Mouse (Mus musculus) thymus, adult 2 months (tissue): ENCODE data around the gene Dock9. TPM values are rescaled to one million over a fixed set of nuclear protein-coding genes. Genes with fewer than 3 reads are reported as not detected.

Experiments used
- DNase-seq: peaks from one replicate; pipeline ENCODE4 v3.0.0; 2021
- H3K27ac ChIP-seq: fragments of 200-500 bp; 2 replicates; pipeline ENCODE4 v1.5.1; 2012; ENCODE audit warnings: low read length, control low read depth; ENCODE audit not compliant: control insufficient read depth, insufficient read depth
- H3K27me3 ChIP-seq: fragments of 200-500 bp; 2 replicates; pipeline ENCODE4 v1.6.1; 2012; ENCODE audit warnings: mild to moderate bottlenecking, low read length, moderate library complexity, mixed read lengths; ENCODE audit not compliant: control insufficient read depth, insufficient read depth
- H3K36me3 ChIP-seq: fragments of 200-500 bp; 2 replicates; pipeline ENCODE4 v1.6.1; 2012; ENCODE audit warnings: mild to moderate bottlenecking, low read length, moderate library complexity; ENCODE audit not compliant: control insufficient read depth, insufficient read depth
- H3K4me1 ChIP-seq: fragments of 200-500 bp; replicated peaks from 2 replicates; pipeline ENCODE4 v1.6.1; 2012; ENCODE audit warnings: low read length; ENCODE audit not compliant: control insufficient read depth, insufficient read depth
- H3K4me3 ChIP-seq: fragments of 200-500 bp; 2 replicates; pipeline ENCODE4 v1.5.1; 2012; ENCODE audit warnings: mild to moderate bottlenecking, low read length, control low read depth, moderate library complexity; ENCODE audit not compliant: control insufficient read depth, insufficient read depth
- CTCF ChIP-seq: fragments of 200-500 bp; IDR thresholded peaks from 2 replicates; pipeline ENCODE4 v1.5.1; 2012; ENCODE audit warnings: mild to moderate bottlenecking, control low read depth, low read length, moderate library complexity, borderline replicate concordance; ENCODE audit not compliant: control insufficient read depth, poor library complexity, insufficient read depth; ENCODE audit errors: extremely low read depth
- POLR2A ChIP-seq: fragments of 200-500 bp; IDR thresholded peaks from 2 replicates; pipeline ENCODE4 v1.6.1; 2012; ENCODE audit warnings: mild to moderate bottlenecking, low read length, control low read depth, moderate library complexity; ENCODE audit not compliant: control insufficient read depth, poor library complexity, insufficient read depth; ENCODE audit errors: extremely low read depth
- WGBS: fragments of 180-500 bp; shearing (Covaris S2); methylation state at CpG from one replicate; pipeline ENCODE4 v1.1.7; 2018; 5-methylcytosine and 5-hydroxymethylcytosine counted together
- polyA plus RNA-seq: library from polyadenylated mRNA; depleted of rRNA; stranded (reverse); fragments of >200 nt; gene quantifications from 2 replicates; pipeline ENCODE4 v1.2.3, GENCODE M21; 2012

Dock9 gene
- polyA plus RNA-seq, 1 experiment: 13.2 TPM

GRCm38 (mm10) chr14:121806316-121806715, 8.7 kb upstream of the Dock9 start:
- H3K4me3 ChIP-seq: no peak overlapping the region
- no peaks in the 10 kb centered on the region for H3K4me1 ChIP-seq
- WGBS: 89% methylated on average over 3 of the region's 3 CpGs
- no peaks in the 10 kb centered on the region for H3K36me3 ChIP-seq
- H3K27ac ChIP-seq: no peak overlapping the region
- no peak for DNase-seq
- no peaks in the 10 kb centered on the region for H3K27me3 ChIP-seq
- TF ChIP-seq POLR2A (no peak), CTCF (no peak)

GRCm38 (mm10) chr14:121804461-121804860, 6.8 kb upstream of the Dock9 start:
- peak; percentile 45 for DNase-seq
- 90% methylated on average over 4 of the region's 4 CpGs for WGBS

GRCm38 (mm10) chr14:121800962-121801361, 3.3 kb upstream of the Dock9 start:
- H3K4me3 ChIP-seq: no peak overlapping the region
- WGBS: 9% methylated on average over 2 of the region's 2 CpGs
- peaks cover 11% of the 10 kb centered on the region for H3K4me1 ChIP-seq
- TF ChIP-seq POLR2A (no peak), CTCF (no peak)
- no peaks in the 10 kb centered on the region for H3K36me3 ChIP-seq
- DNase-seq: peak; percentile 44
- H3K27ac ChIP-seq: no peak overlapping the region
- no peaks in the 10 kb centered on the region for H3K27me3 ChIP-seq

More at GRCm38 (mm10) chr14:121804461-121804860, 6.8 kb upstream of the Dock9 start:
- Histone ChIP-seq H3K27ac (no peak overlapping the region), H3K27me3 (no peaks in the 10 kb centered on the region), H3K4me1 (no peaks in the 10 kb centered on the region), H3K4me3 (no peak overlapping the region), H3K36me3 (no peaks in the 10 kb centered on the region)
- TF ChIP-seq CTCF (no peak), POLR2A (no peak)

GRCm38 (mm10) chr14:121799112-121799511, 1.5 kb upstream of the Dock9 start:
- no peak for TF ChIP-seq POLR2A
- no peak for TF ChIP-seq CTCF
- H3K4me3 ChIP-seq: no peak overlapping the region
- no peak overlapping the region for H3K27ac ChIP-seq
- no peak for DNase-seq
- no peaks in the 10 kb centered on the region for H3K27me3 ChIP-seq
- H3K4me1 ChIP-seq: peaks cover 14% of the 10 kb centered on the region
- no peaks in the 10 kb centered on the region for H3K36me3 ChIP-seq
- 86% methylated on average over 7 of the region's 7 CpGs for WGBS

- DNase-seq: peak; percentile 87
- H3K27ac ChIP-seq: peak overlapping the region; percentile 6; the same call in 1 of the 2 replicates
- no peaks in the 10 kb centered on the region for H3K27me3 ChIP-seq
- TF ChIP-seq CTCF (0 out of 2 replicates have a peak, but pooled peaks have one; percentile 39), POLR2A (peak; percentile 64; the same call in 1 of the 2 replicates)
- 2% methylated on average over 22 of the region's 22 CpGs for WGBS
- H3K4me3 ChIP-seq: peak overlapping the region; percentile 67
- H3K4me1 ChIP-seq: peaks cover 14% of the 10 kb centered on the region
- no peaks in the 10 kb centered on the region for H3K36me3 ChIP-seq
Measured at GRCm38 (mm10) chr14:121798411-121798799, 768 bp upstream of the Dock9 start.

GRCm38 (mm10) chr14:121796571-121797456, 823 bp downstream of the Dock9 start:
- WGBS: 28% methylated on average over 28 of the region's 28 CpGs
- TF ChIP-seq POLR2A (no peak), CTCF (no peak)
- H3K27me3 ChIP-seq: no peaks in the 10 kb centered on the region
- H3K4me3 ChIP-seq: peak overlapping the region; percentile 67
- no peaks in the 10 kb centered on the region for H3K36me3 ChIP-seq
- peaks cover 14% of the 10 kb centered on the region for H3K4me1 ChIP-seq
- DNase-seq: no peak
- H3K27ac ChIP-seq: no peak overlapping the region

- Histone ChIP-seq H3K27ac (no peak overlapping the region), H3K36me3 (no peaks in the 10 kb centered on the region), H3K4me3 (no peak overlapping the region), H3K4me1 (peaks cover 14% of the 10 kb centered on the region), H3K27me3 (no peaks in the 10 kb centered on the region)
- WGBS: 69% methylated on average over 7 of the region's 7 CpGs
- TF ChIP-seq POLR2A (no peak), CTCF (no peak)
- DNase-seq: peak; percentile 2
Measured at GRCm38 (mm10) chr14:121795536-121795935, 2.1 kb downstream of the Dock9 start.
